Mouse (Mus musculus) embryonic fibroblast, embryonic 13.5 days (primary cell): Measurements from ENCODE around the gene Cacna1e.

ENCODE experiments used
- CTCF ChIP-seq: IDR thresholded peaks from 2 replicates; pipeline ENCODE4 v1.5.1; 2011; ENCODE audit warnings: mild to moderate bottlenecking, control low read depth, low read length, moderate library complexity, borderline replicate concordance; ENCODE audit not compliant: insufficient read depth
- POLR2A ChIP-seq: IDR thresholded peaks from 2 replicates; pipeline ENCODE4 v1.6.1; 2011; ENCODE audit warnings: low read depth, mild to moderate bottlenecking, control low read depth, low read length, moderate library complexity

GRCm38 (mm10) chr1:154605601-154606000 lies 278.7 kb downstream of the Cacna1e start:
- TF ChIP-seq CTCF: no peak
- TF ChIP-seq POLR2A: no peak
